Mouse (Mus musculus) kidney, adult 2 months (tissue): Measurements from ENCODE around the gene C5ar1.

ENCODE experiments used
- CTCF ChIP-seq: fragments of 200-500 bp; conservative IDR thresholded peaks from 2 replicates; pipeline ENCODE4 v1.5.1; 2011; ENCODE audit warnings: low read depth, mild to moderate bottlenecking, control low read depth, low read length, moderate library complexity, mixed read lengths; ENCODE audit not compliant: insufficient read depth, insufficient read length
- POLR2A ChIP-seq: fragments of 200-500 bp; IDR thresholded peaks from one replicate; pipeline ENCODE4 v1.6.1; 2011; ENCODE audit warnings: low read depth, low read length, control low read depth

DNA sequence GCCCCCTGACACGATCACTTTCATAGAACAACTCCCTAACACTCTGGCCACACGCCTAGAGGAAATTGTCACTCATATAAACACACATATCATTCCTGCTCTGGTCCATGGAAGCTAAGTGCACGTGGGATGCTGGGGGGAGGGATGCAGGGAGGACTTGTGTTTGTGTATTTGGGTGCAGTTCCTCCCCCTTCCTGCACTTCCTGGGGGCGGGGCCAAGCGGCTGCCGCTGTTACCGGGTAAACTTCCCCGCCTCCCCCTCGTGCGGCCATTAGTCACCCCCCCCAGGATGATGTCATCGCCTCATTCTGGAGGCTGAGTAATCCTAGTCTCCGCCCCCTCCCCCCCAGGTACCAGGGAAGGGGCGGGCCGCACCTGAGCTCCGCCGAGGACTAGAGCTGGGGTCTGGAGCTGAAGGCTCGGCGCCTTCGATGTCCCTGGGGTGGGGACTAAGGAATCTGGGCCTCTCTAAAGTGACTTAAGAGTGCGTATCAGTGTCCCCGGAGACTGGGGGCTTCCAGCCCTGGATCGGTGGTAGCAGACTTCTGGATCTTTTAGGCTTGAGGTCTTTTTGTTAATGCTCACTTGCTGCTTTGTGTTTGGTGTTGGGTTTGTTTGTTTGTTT, 37.5 kb upstream of the C5ar1 start:
- TF ChIP-seq CTCF (0 out of 2 replicates have a peak, but pooled peaks have one; percentile 17), POLR2A (no peak)
